10 mouse cellular contexts compared by ENCODE assay signal in genomic region chr13:52469795-52470690, GRCm38 (mm10).
DNase-seq lines count a peak whose midpoint lies in the region; ATAC-seq and TF ChIP-seq lines count a peak whose summit lies in the region.
"Had no signal": no experiment of that assay in that cellular context is flagged by ENCODE, and none has a peak within 500 bp of the region (broad histone marks: within the 10 kb centered on the region; RNA-seq: fewer than 3 reads in every experiment).

No protein-coding gene starts in this region.

- no peaks in the 10 kb centered on the region for H3K27me3 ChIP-seq in C2C12 (ENCODE audit: control insufficient read depth, insufficient read depth, insufficient read length)
- H3K27me3 ChIP-seq in hindbrain, embryonic 10.5 days (ENCODE audit: insufficient read depth, poor library complexity, severe bottlenecking), result no peaks in the 10 kb centered on the region
- H3K27me3 ChIP-seq: embryonic facial prominence, embryonic 12.5 days; limb, embryonic 13.5 days had no signal

- WGBS in hindbrain, embryonic 10.5 days, result 47% methylated on average over 10 of the region's 10 CpGs

- no peaks in the 10 kb centered on the region for H3K79me3 ChIP-seq in C2C12 (ENCODE audit: low read depth)

- no peak overlapping the region for H3ac ChIP-seq in C2C12 (ENCODE audit: control insufficient read depth, insufficient read length, low read depth)

- peak; percentile 73 for ATAC-seq in frontal cortex, adult (ENCODE audit: low TSS enrichment)

- H3K4me1 ChIP-seq in hindbrain, embryonic 10.5 days (replicated peaks), result peaks cover 17% of the 10 kb centered on the region
- H3K4me1 ChIP-seq: embryonic facial prominence, embryonic 12.5 days had no signal

- no peak for TF ChIP-seq CTCF in C2C12 (IDR thresholded peaks at IDR 0.05; ENCODE audit: control insufficient read depth, insufficient read depth, insufficient read length)

- no peaks in the 10 kb centered on the region for H3K9me3 ChIP-seq in hindbrain, embryonic 10.5 days
- H3K9me3 ChIP-seq: embryonic facial prominence, embryonic 12.5 days; limb, embryonic 13.5 days had no signal

- H3K79me2 ChIP-seq in C2C12 (ENCODE audit: control insufficient read depth, insufficient read depth), result no peaks in the 10 kb centered on the region

- H3K27ac ChIP-seq in hindbrain, embryonic 10.5 days, result peak overlapping the region; percentile 66
- H3K27ac ChIP-seq: embryonic facial prominence, embryonic 12.5 days; limb, embryonic 13.5 days had no signal

- no peak overlapping the region for H3K4me3 ChIP-seq in C2C12 (ENCODE audit: insufficient read depth, poor library complexity, severe bottlenecking)
- no peak overlapping the region for H3K4me3 ChIP-seq in hindbrain, embryonic 10.5 days
- H3K4me3 ChIP-seq: embryonic facial prominence, embryonic 12.5 days; limb, embryonic 13.5 days had no signal

- no peaks in the 10 kb centered on the region for H3K36me3 ChIP-seq in C2C12 (ENCODE audit: control insufficient read depth, insufficient read depth)
- no peaks in the 10 kb centered on the region for H3K36me3 ChIP-seq in hindbrain, embryonic 10.5 days
- H3K36me3 ChIP-seq: embryonic facial prominence, embryonic 12.5 days; limb, embryonic 13.5 days had no signal

- DNase-seq in frontal cortex, postnatal 10 days (ENCODE audit: low spot score in 2 of 2), result no peak
- peak; percentile 94 to 95 for DNase-seq in cerebellum, postnatal 14 days
- DNase-seq in hindbrain, embryonic 10.5 days (ENCODE audit: low spot score), result peak; percentile 58
- peak; percentile 42 for DNase-seq in neural tube, embryonic 10.5 days (ENCODE audit: extremely low spot score, low spot score)
- no peak for DNase-seq in spleen, postnatal 36 days (ENCODE audit: low spot score in 2 of 2)
- no peak for DNase-seq in testis, postnatal 14 days (ENCODE audit: low spot score)

TF ChIP-seq in C2C12, 6 proteins besides CTCF, POLR2A, EP300 and RAD21:
- TF ChIP-seq FOSL1 (IDR thresholded peaks at IDR 0.05; ENCODE audit: insufficient read depth, low read length, poor library complexity, severe bottlenecking) (no peak), MYOD1 (IDR thresholded peaks at IDR 0.05; ENCODE audit: control insufficient read depth, insufficient read length, low read depth) (peak; percentile 81), CEBPB (IDR thresholded peaks at IDR 0.05; ENCODE audit: low read depth) (no peak)

Comparison
In these comparisons a context has a peak if more than half of its experiments do, and no peak if none do; other contexts are left out.
1. DNase-seq: peak in cerebellum, postnatal 14 days (2 of 2), hindbrain, embryonic 10.5 days (single experiment) and neural tube, embryonic 10.5 days (single experiment); none in frontal cortex, postnatal 10 days (0 of 2), spleen, postnatal 36 days (0 of 2) and testis, postnatal 14 days (single experiment).